Mouse (Mus musculus) kidney, embryonic 14.5 days (tissue): ENCODE results near the gene Stk38. TPM values are rescaled to one million over a fixed set of nuclear protein-coding genes. Genes with fewer than 3 reads are reported as not detected.

Experiments
- ATAC-seq: fragments of 200-750 bp; cut with Nextera tagmentation; 2 replicates; pipeline ENCODE4 v1.8.0; 2017; ENCODE audit warnings: moderate number of reproducible peaks, mild to moderate bottlenecking, moderate TSS enrichment, moderate library complexity; ENCODE audit not compliant: low FRiP score, low TSS enrichment
- H3K27ac ChIP-seq: fragments of 300-500 bp; sonication (generic); 2 replicates; pipeline ENCODE4 v1.5.1; 2014; ENCODE audit warnings: low read depth, mild to moderate bottlenecking, low read length, moderate library complexity, mixed read lengths
- H3K27me3 ChIP-seq: fragments of 300-500 bp; sonication (generic); 2 replicates; pipeline ENCODE4 v1.6.1; 2014; ENCODE audit warnings: mild to moderate bottlenecking, low read length; ENCODE audit not compliant: control insufficient read depth, insufficient read depth
- H3K36me3 ChIP-seq: fragments of 300-500 bp; sonication (generic); 2 replicates; pipeline ENCODE4 v1.6.1; 2014; ENCODE audit warnings: low read length, mixed read lengths; ENCODE audit not compliant: control insufficient read depth, insufficient read depth
- H3K4me1 ChIP-seq: fragments of 300-500 bp; sonication (generic); 2 replicates; pipeline ENCODE4 v1.6.1; 2014; ENCODE audit warnings: low read length, mixed read lengths; ENCODE audit not compliant: control insufficient read depth, insufficient read depth
- H3K4me2 ChIP-seq: fragments of 300-500 bp; sonication (generic); replicated peaks from 2 replicates; pipeline ENCODE4 v1.6.1; 2014; ENCODE audit warnings: low read depth, mild to moderate bottlenecking, low read length
- H3K4me3 ChIP-seq: fragments of 300-500 bp; sonication (generic); 2 replicates; pipeline ENCODE4 v1.5.1; 2014; ENCODE audit warnings: mild to moderate bottlenecking, low read length
- H3K9ac ChIP-seq: fragments of 300-500 bp; sonication (generic); 2 replicates; pipeline ENCODE4 v1.6.1; 2014; ENCODE audit warnings: low read depth, mild to moderate bottlenecking, low read length, moderate library complexity
- H3K9me3 ChIP-seq: fragments of 300-500 bp; sonication (generic); 2 replicates; pipeline ENCODE4 v1.6.1; 2016; ENCODE audit warnings: low read length; ENCODE audit not compliant: control insufficient read depth
- WGBS: fragments of 180-500 bp; shearing (Covaris S2); extraction: QIAGEN DNeasy Blood & Tissue Kit; methylation state at CpG from one replicate; pipeline ENCODE4 v1.1.7; 2014; 5-methylcytosine and 5-hydroxymethylcytosine counted together
- polyA plus RNA-seq: library from polyadenylated mRNA; unstranded; fragments of >200 nt; fragmentation: Nextera tagmentation; extraction: Ambion mirVana; gene quantifications from 2 replicates; pipeline ENCODE4 v1.2.1, GENCODE M21; 2014

Gene Stk38
- polyA plus RNA-seq, 1 experiment from 2014 or later = 101 TPM

DNA sequence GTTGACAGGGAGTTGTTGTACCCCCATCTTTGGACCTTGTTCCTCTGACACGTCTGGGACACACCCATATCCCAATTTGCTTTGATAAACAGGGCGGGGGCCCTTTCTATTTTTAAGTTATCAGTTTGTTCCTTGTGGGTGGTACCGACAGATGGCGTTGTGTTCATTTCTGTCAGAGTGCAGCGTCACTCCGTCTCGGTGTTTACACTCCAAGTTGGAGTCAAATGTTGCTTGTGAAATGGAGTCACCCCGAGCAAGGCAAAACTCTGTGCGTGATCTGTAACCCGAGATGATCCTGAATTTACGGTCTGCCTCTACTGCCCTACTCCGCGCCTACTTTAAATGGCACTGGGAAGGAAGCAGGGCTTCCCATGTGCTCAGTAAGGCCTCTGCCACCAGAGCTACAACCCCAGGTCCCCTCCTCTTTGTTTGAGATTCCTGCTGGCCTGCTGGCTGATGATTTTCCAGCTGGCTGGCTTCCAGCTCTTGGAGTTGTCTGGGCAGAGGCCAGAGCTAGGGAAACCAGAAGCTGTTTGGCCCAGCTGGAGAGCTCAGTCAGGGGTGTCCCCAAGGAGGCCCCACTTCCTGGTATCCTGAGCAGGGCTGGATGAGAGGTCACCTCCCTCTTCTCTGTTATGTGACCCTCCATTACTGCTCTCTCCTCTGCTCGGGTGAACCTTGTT lies 77.3 kb downstream of the Stk38 start:
- Histone ChIP-seq H3K36me3 (no peaks in the 10 kb centered on the region), H3K9ac (peak overlapping the region; percentile 40; the same call in 1 of the 2 replicates), H3K4me3 (peak overlapping the region; percentile 4; the same call in 1 of the 2 replicates), H3K4me1 (peaks cover 18% of the 10 kb centered on the region), H3K4me2 (peak overlapping the region; percentile 31), H3K9me3 (no peaks in the 10 kb centered on the region), H3K27me3 (no peaks in the 10 kb centered on the region), H3K27ac (peak overlapping the region; percentile 97)
- peak; percentile 96 for ATAC-seq
- 2% methylated on average over 14 of the region's 14 CpGs for WGBS

DNA sequence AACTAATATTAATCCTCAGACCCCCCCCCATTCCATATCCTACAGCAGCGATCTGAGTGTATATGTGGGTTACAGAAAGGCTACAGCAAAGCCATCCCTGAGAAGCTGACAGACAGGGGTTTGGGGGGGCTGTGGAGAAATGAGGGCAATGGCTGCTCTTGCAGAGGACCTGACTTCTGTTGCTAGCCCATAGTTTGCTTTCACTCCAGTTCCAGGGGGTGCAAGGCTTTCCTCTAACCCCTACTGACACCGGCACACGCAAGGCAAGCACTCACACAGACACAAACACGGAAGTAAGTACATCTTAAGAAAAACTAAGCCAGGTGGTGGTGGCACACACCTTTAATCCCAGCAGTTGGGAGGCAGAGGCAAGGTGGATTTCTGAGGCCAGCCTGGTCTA lies 78.4 kb downstream of the Stk38 start:
- no peaks in the 10 kb centered on the region for H3K36me3 ChIP-seq
- no peak overlapping the region for H3K9ac ChIP-seq
- H3K9me3 ChIP-seq = no peaks in the 10 kb centered on the region
- no peak overlapping the region for H3K4me2 ChIP-seq
- ATAC-seq = no peak
- WGBS = 85% methylated on average over 4 of the region's 4 CpGs
- H3K27me3 ChIP-seq = no peaks in the 10 kb centered on the region
- H3K4me1 ChIP-seq = peaks cover 18% of the 10 kb centered on the region
- H3K4me3 ChIP-seq = no peak overlapping the region
- no peak overlapping the region; the same call in 1 of the 2 replicates for H3K27ac ChIP-seq

- Histone ChIP-seq H3K9ac (no peak overlapping the region), H3K27me3 (no peaks in the 10 kb centered on the region), H3K4me3 (no peak overlapping the region), H3K9me3 (no peaks in the 10 kb centered on the region), H3K36me3 (no peaks in the 10 kb centered on the region), H3K4me2 (no peak overlapping the region), H3K27ac (no peak overlapping the region), H3K4me1 (peaks cover 24% of the 10 kb centered on the region)
- WGBS = 72% methylated on average over 9 of the region's 9 CpGs
- ATAC-seq = no peak
Measured at GRCm38 (mm10) chr17:28928004-28928403, 79.8 kb downstream of the Stk38 start.

GRCm38 (mm10) chr17:28926866-28927635 lies 80.7 kb downstream of the Stk38 start:
- Histone ChIP-seq H3K4me2 (no peak overlapping the region), H3K36me3 (no peaks in the 10 kb centered on the region), H3K27ac (no peak overlapping the region), H3K4me1 (peaks cover 28% of the 10 kb centered on the region), H3K9ac (no peak overlapping the region), H3K9me3 (no peaks in the 10 kb centered on the region), H3K4me3 (no peak overlapping the region), H3K27me3 (no peaks in the 10 kb centered on the region)
- 52% methylated on average over 15 of the region's 15 CpGs for WGBS
- ATAC-seq = no peak

DNA sequence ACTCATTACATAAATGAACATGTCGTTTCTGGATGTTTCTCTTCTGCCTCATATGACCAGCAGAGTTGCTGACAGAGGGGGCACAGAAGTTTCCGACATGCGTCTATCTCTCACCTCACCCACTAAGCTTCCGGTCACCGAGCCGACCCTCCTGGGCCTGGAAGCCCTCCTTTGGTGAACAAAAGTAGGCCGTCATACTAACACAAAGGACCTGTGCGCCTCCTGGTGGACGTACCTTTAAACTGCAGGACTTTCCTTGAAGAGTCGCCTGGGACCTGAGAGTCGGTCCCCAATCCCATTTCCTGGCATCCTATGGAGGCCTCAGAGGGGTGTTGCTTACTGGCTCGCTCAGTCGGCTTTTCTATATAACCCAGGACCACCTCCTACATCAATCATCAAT lies 81.4 kb downstream of the Stk38 start:
- Histone ChIP-seq H3K9ac (no peak overlapping the region), H3K36me3 (no peaks in the 10 kb centered on the region), H3K4me3 (no peak overlapping the region), H3K27me3 (no peaks in the 10 kb centered on the region), H3K4me2 (no peak overlapping the region), H3K27ac (no peak overlapping the region), H3K9me3 (no peaks in the 10 kb centered on the region), H3K4me1 (peaks cover 26% of the 10 kb centered on the region)
- 17% methylated on average over 13 of the region's 13 CpGs for WGBS
- no peak for ATAC-seq

DNA sequence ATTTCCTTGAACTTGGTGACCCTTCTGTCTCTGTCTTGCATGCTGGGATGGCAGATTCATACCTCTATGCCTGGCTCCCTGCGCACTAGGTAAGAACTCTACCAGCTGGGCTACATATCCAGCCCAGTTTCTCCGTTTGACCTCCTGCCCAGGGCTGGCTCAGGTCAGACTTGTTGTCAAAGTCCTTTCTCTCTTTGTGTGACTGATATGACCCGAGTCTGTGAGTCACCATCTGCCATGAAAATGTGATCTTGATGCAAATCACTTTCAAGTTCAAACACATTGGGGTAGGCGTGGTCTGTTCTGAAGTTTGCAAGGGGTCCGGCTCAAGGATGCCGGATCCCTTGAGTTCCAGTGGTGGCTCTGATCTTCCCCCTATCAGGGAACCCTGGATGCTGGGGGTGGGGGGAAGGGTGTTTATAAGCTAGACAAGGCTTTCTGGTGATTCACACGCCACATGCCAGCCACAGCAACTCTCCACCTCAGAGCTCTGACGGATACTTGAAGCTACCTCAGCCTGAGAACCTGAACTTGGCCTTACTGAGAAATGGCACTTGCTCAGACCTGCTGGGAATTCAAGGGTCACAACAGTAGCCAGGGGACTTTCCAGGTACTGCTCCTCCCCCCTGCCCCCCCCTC lies 82.7 kb downstream of the Stk38 start:
- Histone ChIP-seq H3K9me3 (no peaks in the 10 kb centered on the region), H3K36me3 (no peaks in the 10 kb centered on the region), H3K4me2 (no peak overlapping the region), H3K27me3 (no peaks in the 10 kb centered on the region), H3K27ac (no peak overlapping the region), H3K4me3 (no peak overlapping the region), H3K9ac (no peak overlapping the region), H3K4me1 (peaks cover 15% of the 10 kb centered on the region)
- WGBS = 84% methylated on average over 8 of the region's 8 CpGs
- ATAC-seq = no peak

DNA sequence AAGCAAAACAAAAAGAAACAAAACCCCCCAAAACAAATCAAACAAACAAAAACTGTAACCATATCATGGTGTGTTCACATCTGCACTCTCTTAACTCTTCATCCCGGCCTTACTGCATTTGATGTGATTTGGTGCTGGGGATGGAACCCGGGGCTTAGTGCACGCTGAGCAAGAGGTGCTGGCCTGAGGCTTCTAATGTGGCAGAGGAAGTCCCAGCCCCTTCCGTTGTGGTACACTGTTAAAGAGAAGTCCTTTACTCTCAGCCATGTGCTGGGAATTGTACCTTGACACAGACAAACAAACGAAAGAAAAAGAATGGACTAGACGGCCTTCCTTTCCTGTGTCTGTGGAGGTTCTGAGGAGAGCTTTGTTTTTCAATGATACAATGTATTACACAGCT lies 85.7 kb downstream of the Stk38 start:
- Histone ChIP-seq H3K4me2 (no peak overlapping the region), H3K4me3 (no peak overlapping the region), H3K27ac (no peak overlapping the region), H3K36me3 (no peaks in the 10 kb centered on the region), H3K9ac (no peak overlapping the region), H3K4me1 (peaks cover 11% of the 10 kb centered on the region; the same call in 1 of the 2 replicates), H3K27me3 (no peaks in the 10 kb centered on the region), H3K9me3 (no peaks in the 10 kb centered on the region)
- ATAC-seq = no peak
- WGBS = 62% methylated on average over 6 of the region's 6 CpGs

DNA sequence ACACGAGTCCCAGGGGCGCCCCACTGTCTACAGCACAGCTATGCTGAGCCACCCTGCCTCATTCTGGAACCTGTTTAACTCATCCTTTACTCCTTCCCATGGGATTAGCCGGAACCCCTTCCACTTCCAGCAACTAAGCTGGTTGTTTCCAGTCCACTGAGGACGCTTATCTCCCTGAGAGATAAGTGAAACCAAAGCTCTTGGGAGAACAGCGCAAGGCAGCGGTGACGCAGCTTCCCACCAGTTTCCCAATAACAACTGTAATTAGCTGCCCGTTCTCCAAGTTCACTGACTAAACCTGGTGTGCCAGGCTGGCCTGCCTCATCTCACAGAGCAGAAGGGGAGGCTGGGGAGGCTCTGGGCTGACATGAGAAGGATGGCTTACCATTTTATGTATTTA lies 86.7 kb downstream of the Stk38 start:
- H3K9ac ChIP-seq = no peak overlapping the region
- H3K4me2 ChIP-seq = no peak overlapping the region
- peaks cover 11% of the 10 kb centered on the region; the same call in 1 of the 2 replicates for H3K4me1 ChIP-seq
- no peak for ATAC-seq
- no peak overlapping the region for H3K27ac ChIP-seq
- H3K9me3 ChIP-seq = no peaks in the 10 kb centered on the region
- 81% methylated on average over 8 of the region's 8 CpGs for WGBS
- no peak overlapping the region for H3K4me3 ChIP-seq
- no peaks in the 10 kb centered on the region for H3K27me3 ChIP-seq
- no peaks in the 10 kb centered on the region for H3K36me3 ChIP-seq
